Mouse (Mus musculus) embryonic fibroblast, embryonic 13.5 days (primary cell): ENCODE results near the gene Olfr1160.
"Not testable (repeated sequence)": the region's sequence is repeated elsewhere in the genome, so short reads cannot be mapped to it uniquely, and the experiment has no call there.

Experiments
- CTCF ChIP-seq: IDR thresholded peaks from 2 replicates; pipeline ENCODE4 v1.5.1; 2011; ENCODE audit warnings: mild to moderate bottlenecking, control low read depth, low read length, moderate library complexity, borderline replicate concordance; ENCODE audit not compliant: insufficient read depth
- POLR2A ChIP-seq: IDR thresholded peaks from 2 replicates; pipeline ENCODE4 v1.6.1; 2011; ENCODE audit warnings: low read depth, mild to moderate bottlenecking, control low read depth, low read length, moderate library complexity

DNA sequence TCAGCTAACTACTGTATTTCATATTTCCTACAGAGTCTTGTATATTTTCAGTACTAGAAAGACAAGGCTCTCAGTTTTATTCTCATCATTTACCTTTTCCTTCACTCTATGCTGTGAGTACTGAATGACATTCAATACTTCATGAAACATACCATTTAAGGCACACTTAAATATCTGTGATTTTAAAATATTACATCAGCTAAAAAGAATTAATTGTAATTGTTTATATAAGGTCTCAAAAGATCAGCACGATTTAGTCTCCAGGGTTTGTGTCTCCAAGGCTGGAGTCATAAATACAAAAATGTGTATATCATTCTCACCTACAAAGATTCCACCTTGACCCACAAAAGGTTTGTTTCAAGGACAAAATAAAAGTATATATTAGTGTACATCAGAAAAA lies 14.4 kb upstream of the Olfr1160 start, which contains the start of gene Olfr1161:
- TF ChIP-seq CTCF, POLR2A: not testable (repeated sequence)
